Mouse (Mus musculus) ES-E14 (cell line): Measurements from ENCODE around the gene Armc3.

ENCODE experiments used
- HCFC1 ChIP-seq: IDR thresholded peaks from 2 replicates; pipeline ENCODE4 v1.6.1; 2012; ENCODE audit warnings: low read length, inconsistent platforms, borderline replicate concordance; ENCODE audit not compliant: insufficient read depth
- ZC3H11A ChIP-seq: IDR thresholded peaks from 2 replicates; pipeline ENCODE4 v1.6.1; 2012; ENCODE audit warnings: low read depth, mild to moderate bottlenecking, inconsistent platforms, low read length, borderline replicate concordance

GRCm38 (mm10) chr2:19200112-19200511 lies 1.0 kb downstream of the Armc3 start:
- TF ChIP-seq HCFC1 (no peak), ZC3H11A (no peak)
